Mouse (Mus musculus): Measurements from ENCODE around the gene Gm21994.
"Not testable (repeated sequence)": the region's sequence is repeated elsewhere in the genome, so short reads cannot be mapped to it uniquely, and the experiment has no call there.

GRCm38 (mm10) chr2:150255491-150255890 is at the start of gene Gm21994:
- not testable (repeated sequence) for TF ChIP-seq CTCF (IDR thresholded peaks at IDR 0.05; ENCODE audit: extremely low read depth, insufficient read length, insufficient replicate concordance, low read depth, low read length); POLR2A (IDR thresholded peaks at IDR 0.05; ENCODE audit: low read depth, low read length)
